Mouse (Mus musculus): ENCODE measurements at regions not wholly inside any gene's neighbourhood (a gene's known extent, or its start where the extent isn't known, plus 50 kb on each side); places are given as distances from the start of the nearest gene placed in this dataset.

GRCm38 (mm10) chr9:117870616-117871015 lies 169.7 kb upstream of the Azi2 start:
- ATAC-seq (ENCODE audit: low TSS enrichment) = 0 out of 2 replicates have a peak, but pooled peaks have one; percentile 25

- no peak for ATAC-seq (ENCODE audit: low TSS enrichment)
Measured at GRCm38 (mm10) chr9:117863944-117864343, 176.4 kb upstream of the Azi2 start.

- ATAC-seq (ENCODE audit: low TSS enrichment) = no peak
Measured at GRCm38 (mm10) chr9:117863318-117863717, 177.0 kb upstream of the Azi2 start.

- ATAC-seq (ENCODE audit: low TSS enrichment) = no peak
Measured at GRCm38 (mm10) chr9:117859580-117860045, 180.7 kb upstream of the Azi2 start.

GRCm38 (mm10) chr9:117843531-117843930 lies 196.8 kb upstream of the Azi2 start:
- no peak for ATAC-seq (ENCODE audit: low TSS enrichment)

GRCm38 (mm10) chr9:117836696-117837380 lies 203.5 kb upstream of the Azi2 start:
- no peak for ATAC-seq (ENCODE audit: low TSS enrichment)

- ATAC-seq (ENCODE audit: low TSS enrichment) = no peak
Measured at GRCm38 (mm10) chr9:117833586-117833985, 203.9 kb upstream of the Rbms3 start.

- no peak for ATAC-seq (ENCODE audit: low TSS enrichment)
Measured at GRCm38 (mm10) chr9:117814661-117815060, 184.9 kb upstream of the Rbms3 start.

GRCm38 (mm10) chr9:117813216-117813615 lies 183.5 kb upstream of the Rbms3 start:
- ATAC-seq (ENCODE audit: low TSS enrichment) = no peak

- ATAC-seq (ENCODE audit: low TSS enrichment) = no peak
Measured at GRCm38 (mm10) chr9:117805812-117806211, 176.1 kb upstream of the Rbms3 start.

- no peak for ATAC-seq (ENCODE audit: low TSS enrichment)
Measured at GRCm38 (mm10) chr9:117784186-117784591, 154.5 kb upstream of the Rbms3 start.

- no peak for ATAC-seq (ENCODE audit: low TSS enrichment)
Measured at GRCm38 (mm10) chr9:117754651-117755050, 124.9 kb upstream of the Rbms3 start.

GRCm38 (mm10) chr9:117753466-117753865 lies 123.8 kb upstream of the Rbms3 start:
- no peak for ATAC-seq (ENCODE audit: low TSS enrichment)

- peak; percentile 62; the same call in 1 of the 2 replicates for ATAC-seq (ENCODE audit: low TSS enrichment)
Measured at GRCm38 (mm10) chr9:117744906-117745305, 115.2 kb upstream of the Rbms3 start.

GRCm38 (mm10) chr9:117729366-117729765 lies 99.7 kb upstream of the Rbms3 start:
- ATAC-seq (ENCODE audit: low TSS enrichment) = no peak

- ATAC-seq (ENCODE audit: low TSS enrichment) = no peak
Measured at GRCm38 (mm10) chr9:117720161-117720598, 90.5 kb upstream of the Rbms3 start.

- no peak for ATAC-seq (ENCODE audit: low TSS enrichment)
Measured at GRCm38 (mm10) chr9:117717346-117717745, 87.6 kb upstream of the Rbms3 start.

- ATAC-seq (ENCODE audit: low TSS enrichment) = no peak
Measured at GRCm38 (mm10) chr9:117716476-117716875, 86.8 kb upstream of the Rbms3 start.

GRCm38 (mm10) chr9:117714741-117715675 lies 85.3 kb upstream of the Rbms3 start:
- no peak for ATAC-seq (ENCODE audit: low TSS enrichment)

GRCm38 (mm10) chr9:117713121-117713520 lies 83.4 kb upstream of the Rbms3 start:
- ATAC-seq (ENCODE audit: low TSS enrichment) = no peak

GRCm38 (mm10) chr9:117711793-117712192 lies 82.1 kb upstream of the Rbms3 start:
- ATAC-seq (ENCODE audit: low TSS enrichment) = no peak

- ATAC-seq (ENCODE audit: low TSS enrichment) = no peak
Measured at GRCm38 (mm10) chr9:117710966-117711365, 81.3 kb upstream of the Rbms3 start.

- peak; percentile 31; the same call in 1 of the 2 replicates for ATAC-seq (ENCODE audit: low TSS enrichment)
Measured at GRCm38 (mm10) chr9:117709677-117710076, 80.0 kb upstream of the Rbms3 start.

All from frontal cortex, adult (tissue).